Mouse (Mus musculus): ENCODE results near the gene Gm9573. TPM values are rescaled to one million over a fixed set of nuclear protein-coding genes. Genes with fewer than 3 reads are reported as not detected.
A peak's percentile ranks its signal among the peaks of the same experiment; 100 is the strongest.

Gm9573 gene
- polyA plus RNA-seq, 1 experiment from 2014 or later: 0.03 TPM

DNA sequence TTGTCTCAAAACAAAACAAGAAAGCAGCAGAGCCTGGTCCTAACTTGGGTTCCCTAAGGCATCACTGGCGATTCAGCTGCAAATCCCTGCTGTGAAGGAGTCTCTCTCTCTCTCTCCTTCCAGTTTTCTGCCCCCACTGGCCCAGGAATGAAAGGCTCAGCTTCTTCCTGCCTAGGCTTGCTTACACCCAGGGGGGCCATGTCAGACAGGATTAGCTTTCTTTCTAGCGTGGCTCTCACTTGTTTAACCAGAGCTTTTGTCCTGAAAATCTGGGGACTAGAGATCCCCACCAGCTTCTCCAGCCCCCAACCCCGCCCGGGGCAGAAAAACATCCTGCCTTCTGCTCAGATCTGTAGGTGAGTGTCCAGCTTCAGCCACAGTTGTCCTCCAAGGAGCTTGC, 38.0 kb downstream of the Gm9573 start:
- no peak overlapping the region for H3K27ac ChIP-seq (ENCODE audit: low read length)
- 30% methylated on average over 4 of the region's 4 CpGs for WGBS
- no peaks in the 10 kb centered on the region for H3K4me1 ChIP-seq (replicated peaks; ENCODE audit: control insufficient read depth, insufficient read depth, low read length)
- no peak for ATAC-seq (ENCODE audit: low read depth)
- no peak overlapping the region for H3K9ac ChIP-seq (ENCODE audit: low read length)
- no peaks in the 10 kb centered on the region for H3K27me3 ChIP-seq (ENCODE audit: control insufficient read depth, insufficient read depth, low read depth, low read length)
- no peaks in the 10 kb centered on the region for H3K9me3 ChIP-seq (ENCODE audit: control insufficient read depth, low read length)
- H3K4me3 ChIP-seq (ENCODE audit: low read length): no peak overlapping the region
- H3K4me2 ChIP-seq (ENCODE audit: low read depth, low read length): no peak overlapping the region
- no peaks in the 10 kb centered on the region for H3K36me3 ChIP-seq (ENCODE audit: control insufficient read depth, insufficient read depth, low read length)

DNA sequence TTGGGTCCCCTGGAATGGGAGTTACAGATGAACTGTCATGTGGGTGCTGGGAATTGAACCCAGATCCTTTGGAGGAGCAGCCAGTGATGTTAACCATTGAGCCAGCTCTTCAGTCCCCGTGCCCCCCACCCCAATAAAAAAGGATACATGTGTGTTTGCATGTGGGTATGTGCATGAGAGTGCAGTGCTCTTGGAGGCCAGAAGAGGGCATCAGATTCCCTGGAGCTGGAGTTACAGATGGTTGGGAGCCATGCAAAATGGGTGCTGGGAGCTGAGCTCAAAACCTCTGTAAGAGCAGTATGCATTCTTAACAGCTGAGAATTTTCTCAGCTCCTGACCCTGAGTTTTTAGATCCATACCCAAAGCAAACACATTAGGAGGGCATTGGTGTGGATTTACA, 39.1 kb downstream of the Gm9573 start:
- no peak overlapping the region for H3K9ac ChIP-seq (ENCODE audit: low read length)
- no peaks in the 10 kb centered on the region for H3K9me3 ChIP-seq (ENCODE audit: control insufficient read depth, low read length)
- no peak for ATAC-seq (ENCODE audit: low read depth)
- no peak overlapping the region for H3K4me3 ChIP-seq (ENCODE audit: low read length)
- no peak overlapping the region for H3K27ac ChIP-seq (ENCODE audit: low read length)
- H3K36me3 ChIP-seq (ENCODE audit: control insufficient read depth, insufficient read depth, low read length): no peaks in the 10 kb centered on the region
- no peaks in the 10 kb centered on the region for H3K27me3 ChIP-seq (ENCODE audit: control insufficient read depth, insufficient read depth, low read depth, low read length)
- 73% methylated on average over 1 of the region's 1 CpGs for WGBS
- H3K4me2 ChIP-seq (ENCODE audit: low read depth, low read length): no peak overlapping the region
- H3K4me1 ChIP-seq (replicated peaks; ENCODE audit: control insufficient read depth, insufficient read depth, low read length): no peaks in the 10 kb centered on the region

DNA sequence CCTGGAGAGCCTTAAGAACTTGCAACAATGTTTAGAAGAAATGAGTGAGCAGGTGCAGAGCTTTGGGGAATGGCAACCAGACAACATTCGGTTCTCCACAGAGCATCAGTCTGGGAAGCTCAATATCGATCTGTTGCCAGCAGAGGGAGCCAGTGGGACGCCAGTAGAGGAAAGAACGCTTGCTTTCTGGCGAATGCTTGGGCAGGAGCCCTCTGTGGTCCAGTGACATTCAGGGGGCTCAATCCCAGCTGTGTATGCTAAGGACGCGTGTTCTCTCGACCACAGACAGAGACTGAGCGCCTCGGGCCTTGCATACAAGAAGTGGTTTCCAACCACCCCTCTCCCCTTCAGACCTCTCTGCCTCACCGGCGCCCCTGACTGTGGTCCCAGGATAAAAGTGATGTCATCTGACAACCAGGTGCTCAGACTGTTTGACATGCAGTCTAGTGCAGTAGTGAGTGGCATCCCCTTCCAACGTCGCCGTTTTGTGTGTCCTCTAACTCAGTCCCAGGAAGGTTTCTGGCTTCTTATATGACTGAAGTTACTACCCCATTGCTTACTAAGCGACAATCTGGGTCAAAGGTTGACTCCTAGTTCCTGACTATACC, 42.0 kb downstream of the Gm9573 start:
- WGBS: 12% methylated on average over 16 of the region's 16 CpGs
- H3K4me3 ChIP-seq (ENCODE audit: low read length): no peak overlapping the region
- ATAC-seq (ENCODE audit: low read depth): no peak; the same call in 1 of the 2 replicates
- H3K36me3 ChIP-seq (ENCODE audit: control insufficient read depth, insufficient read depth, low read length): no peaks in the 10 kb centered on the region
- peak overlapping the region; percentile 16; the same call in 1 of the 2 replicates for H3K4me2 ChIP-seq (ENCODE audit: low read depth, low read length)
- no peaks in the 10 kb centered on the region for H3K4me1 ChIP-seq (replicated peaks; ENCODE audit: control insufficient read depth, insufficient read depth, low read length)
- no peak overlapping the region for H3K27ac ChIP-seq (ENCODE audit: low read length)
- no peaks in the 10 kb centered on the region for H3K9me3 ChIP-seq (ENCODE audit: control insufficient read depth, low read length)
- H3K27me3 ChIP-seq (ENCODE audit: control insufficient read depth, insufficient read depth, low read depth, low read length): no peaks in the 10 kb centered on the region
- 0 out of 2 replicates have a peak overlapping the region, but pooled peaks have one; percentile 32 for H3K9ac ChIP-seq (ENCODE audit: low read length)

DNA sequence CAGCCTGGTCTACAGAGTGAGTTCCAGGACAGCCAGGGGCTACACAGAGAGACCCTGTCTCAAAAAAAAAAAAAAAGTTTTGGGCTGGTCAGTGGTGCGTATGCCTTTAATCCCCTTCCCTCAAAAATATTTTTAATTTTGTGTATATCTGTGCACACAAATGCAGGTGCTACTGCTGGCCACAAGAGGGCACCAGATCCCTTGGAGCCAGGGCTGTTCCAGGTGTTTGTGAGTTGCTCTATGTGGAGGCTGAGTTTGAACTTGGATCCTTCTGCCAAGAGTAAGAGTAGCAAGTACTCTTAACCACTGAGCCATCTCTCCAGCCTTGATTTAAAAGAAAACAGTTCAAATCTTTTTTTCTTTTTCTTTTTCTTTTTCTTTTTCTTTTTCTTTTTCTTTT, 43.5 kb downstream of the Gm9573 start:
- no peak overlapping the region for H3K4me3 ChIP-seq (ENCODE audit: low read length)
- ATAC-seq (ENCODE audit: low read depth): no peak
- no peak overlapping the region for H3K27ac ChIP-seq (ENCODE audit: low read length)
- H3K36me3 ChIP-seq (ENCODE audit: control insufficient read depth, insufficient read depth, low read length): no peaks in the 10 kb centered on the region
- H3K9me3 ChIP-seq (ENCODE audit: control insufficient read depth, low read length): no peaks in the 10 kb centered on the region
- no peaks in the 10 kb centered on the region for H3K27me3 ChIP-seq (ENCODE audit: control insufficient read depth, insufficient read depth, low read depth, low read length)
- H3K4me1 ChIP-seq (replicated peaks; ENCODE audit: control insufficient read depth, insufficient read depth, low read length): no peaks in the 10 kb centered on the region
- no peak overlapping the region for H3K9ac ChIP-seq (ENCODE audit: low read length)
- WGBS: 97% methylated on average over 1 of the region's 1 CpGs
- no peak overlapping the region for H3K4me2 ChIP-seq (ENCODE audit: low read depth, low read length)

DNA sequence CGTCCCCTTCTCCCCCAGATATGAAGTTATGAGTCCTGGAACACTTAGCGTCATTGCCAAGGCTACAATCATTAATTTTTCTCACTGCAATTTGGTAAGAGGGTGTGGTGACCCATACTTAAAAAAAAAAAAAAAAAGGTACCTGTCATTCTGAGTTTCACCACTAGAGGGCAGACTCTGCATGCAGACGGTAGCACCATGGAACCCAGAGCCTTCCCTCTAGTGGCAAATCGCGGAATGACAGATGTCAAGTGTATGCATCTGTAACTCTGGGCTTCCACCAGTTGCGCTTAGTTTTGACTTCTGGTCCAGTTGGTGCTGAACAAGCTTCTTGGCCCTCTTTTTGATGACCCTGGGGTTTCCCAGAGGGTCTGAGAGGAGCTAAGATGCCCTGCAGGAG, 48.2 kb downstream of the Gm9573 start:
- H3K4me1 ChIP-seq (replicated peaks; ENCODE audit: control insufficient read depth, insufficient read depth, low read length): peaks cover 2% of the 10 kb centered on the region; the same call in 1 of the 2 replicates
- WGBS: 20% methylated on average over 6 of the region's 6 CpGs
- peaks cover 2% of the 10 kb centered on the region; the same call in 1 of the 2 replicates for H3K27me3 ChIP-seq (ENCODE audit: control insufficient read depth, insufficient read depth, low read depth, low read length)
- H3K36me3 ChIP-seq (ENCODE audit: control insufficient read depth, insufficient read depth, low read length): no peaks in the 10 kb centered on the region
- H3K9me3 ChIP-seq (ENCODE audit: control insufficient read depth, low read length): no peaks in the 10 kb centered on the region
- H3K4me3 ChIP-seq (ENCODE audit: low read length): no peak overlapping the region
- ATAC-seq (ENCODE audit: low read depth): peak; percentile 74
- no peak overlapping the region for H3K4me2 ChIP-seq (ENCODE audit: low read depth, low read length)
- no peak overlapping the region for H3K9ac ChIP-seq (ENCODE audit: low read length)
- H3K27ac ChIP-seq (ENCODE audit: low read length): no peak overlapping the region

DNA sequence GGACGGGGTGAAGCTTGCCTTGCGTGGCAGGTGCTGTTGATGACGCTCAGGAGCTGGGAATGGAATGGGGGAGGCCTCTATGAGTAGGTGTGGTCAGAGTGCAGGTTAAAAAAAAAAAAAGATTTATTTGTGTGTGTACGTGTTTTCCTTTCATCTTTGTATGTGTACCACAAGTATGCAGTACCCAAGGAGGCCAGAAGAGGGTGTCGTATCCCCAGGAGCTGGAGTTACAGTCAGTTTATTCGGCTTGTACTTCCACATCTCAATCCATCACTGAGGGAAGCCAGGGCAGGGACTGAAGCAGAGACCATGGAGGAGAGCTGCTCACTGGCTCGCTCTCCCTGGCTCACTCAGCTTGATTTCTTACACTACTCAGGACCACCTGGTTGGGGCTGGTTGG, 55.0 kb downstream of the Gm9573 start:
- peaks cover 15% of the 10 kb centered on the region for H3K27me3 ChIP-seq (ENCODE audit: control insufficient read depth, insufficient read depth, low read depth, low read length)
- no peak overlapping the region for H3K4me3 ChIP-seq (ENCODE audit: low read length)
- WGBS: 91% methylated on average over 7 of the region's 7 CpGs
- no peaks in the 10 kb centered on the region for H3K9me3 ChIP-seq (ENCODE audit: control insufficient read depth, low read length)
- peaks cover 10% of the 10 kb centered on the region; the same call in 1 of the 2 replicates for H3K4me1 ChIP-seq (replicated peaks; ENCODE audit: control insufficient read depth, insufficient read depth, low read length)
- no peak overlapping the region for H3K9ac ChIP-seq (ENCODE audit: low read length)
- no peak for ATAC-seq (ENCODE audit: low read depth)
- H3K27ac ChIP-seq (ENCODE audit: low read length): no peak overlapping the region
- no peak overlapping the region for H3K4me2 ChIP-seq (ENCODE audit: low read depth, low read length)
- no peaks in the 10 kb centered on the region for H3K36me3 ChIP-seq (ENCODE audit: control insufficient read depth, insufficient read depth, low read length)

DNA sequence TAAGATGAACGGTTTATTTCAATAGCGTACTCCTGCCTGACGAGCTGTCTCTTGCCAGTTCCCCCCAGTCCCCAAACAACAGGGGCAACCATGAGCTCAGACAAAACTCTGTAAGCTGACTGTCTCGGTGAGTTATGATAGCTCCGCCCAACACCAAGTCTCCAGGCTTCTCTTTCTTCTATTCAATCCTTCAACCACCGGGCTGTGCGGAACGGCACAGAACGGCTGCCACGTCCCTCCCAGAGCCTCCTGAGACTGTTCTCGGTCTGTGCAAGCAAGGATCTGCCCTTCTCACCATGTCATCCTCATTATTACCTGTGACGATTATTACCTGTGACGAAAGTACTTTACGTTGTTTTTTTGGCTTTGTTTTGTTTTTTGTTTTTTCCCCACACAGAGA, 55.6 kb downstream of the Gm9573 start:
- Histone ChIP-seq H3K4me1 (replicated peaks; ENCODE audit: control insufficient read depth, insufficient read depth, low read length) (peaks cover 10% of the 10 kb centered on the region; the same call in 1 of the 2 replicates), H3K27ac (ENCODE audit: low read length) (no peak overlapping the region), H3K4me3 (ENCODE audit: low read length) (no peak overlapping the region), H3K36me3 (ENCODE audit: control insufficient read depth, insufficient read depth, low read length) (no peaks in the 10 kb centered on the region), H3K27me3 (ENCODE audit: control insufficient read depth, insufficient read depth, low read depth, low read length) (peaks cover 15% of the 10 kb centered on the region), H3K9ac (ENCODE audit: low read length) (no peak overlapping the region), H3K4me2 (ENCODE audit: low read depth, low read length) (no peak overlapping the region), H3K9me3 (ENCODE audit: control insufficient read depth, low read length) (no peaks in the 10 kb centered on the region)
- no peak for ATAC-seq (ENCODE audit: low read depth)
- 76% methylated on average over 14 of the region's 14 CpGs for WGBS

DNA sequence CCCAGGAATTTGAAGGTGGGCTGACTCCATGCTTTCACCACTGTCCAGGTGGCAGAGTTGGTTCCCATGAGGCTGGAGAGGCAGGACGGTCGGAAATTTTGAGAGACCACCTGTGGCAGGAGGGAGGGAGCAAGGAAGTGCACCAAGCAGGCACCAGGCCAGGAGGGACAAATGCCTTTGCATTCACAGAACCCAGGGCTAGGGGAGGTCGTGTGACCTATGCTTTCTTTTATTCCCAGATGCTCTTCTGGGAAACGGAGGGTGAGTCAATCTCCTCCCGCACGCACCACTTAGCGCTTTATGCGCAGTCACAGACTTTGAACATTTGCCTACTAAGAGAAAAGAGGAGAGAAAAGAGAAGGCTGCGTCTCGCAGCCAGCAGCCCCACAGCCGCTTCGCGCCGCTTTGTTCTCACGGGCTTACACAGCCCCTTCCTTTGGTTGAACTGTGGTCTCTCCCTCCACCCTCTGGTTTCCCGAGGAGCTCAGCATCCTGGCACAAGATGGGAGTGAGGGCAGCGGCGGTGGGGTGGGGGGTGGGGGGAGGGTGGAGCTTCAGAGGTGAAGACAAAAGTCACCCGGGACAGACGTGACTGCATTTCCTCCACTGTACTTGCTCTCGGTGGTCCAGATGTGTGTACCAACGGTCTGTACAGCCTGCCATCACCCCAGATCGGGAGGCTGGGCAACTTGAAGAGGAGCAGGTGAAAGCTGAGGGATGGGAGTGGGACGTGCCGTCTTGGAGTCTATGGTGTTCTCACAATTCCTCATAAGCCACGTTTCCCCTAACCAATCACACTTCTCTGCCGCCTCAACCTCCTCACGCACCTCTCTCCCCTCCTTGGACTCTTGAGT, 57.1 kb downstream of the Gm9573 start:
- no peak for ATAC-seq (ENCODE audit: low read depth)
- no peaks in the 10 kb centered on the region for H3K9me3 ChIP-seq (ENCODE audit: control insufficient read depth, low read length)
- H3K4me1 ChIP-seq (replicated peaks; ENCODE audit: control insufficient read depth, insufficient read depth, low read length): peaks cover 8% of the 10 kb centered on the region; the same call in 1 of the 2 replicates
- H3K36me3 ChIP-seq (ENCODE audit: control insufficient read depth, insufficient read depth, low read length): no peaks in the 10 kb centered on the region
- H3K9ac ChIP-seq (ENCODE audit: low read length): peak overlapping the region; percentile 21
- WGBS: 2% methylated on average over 28 of the region's 28 CpGs
- H3K4me2 ChIP-seq (ENCODE audit: low read depth, low read length): peak overlapping the region; percentile 54
- H3K4me3 ChIP-seq (ENCODE audit: low read length): peak overlapping the region; percentile 26
- peaks cover 15% of the 10 kb centered on the region for H3K27me3 ChIP-seq (ENCODE audit: control insufficient read depth, insufficient read depth, low read depth, low read length)
- no peak overlapping the region for H3K27ac ChIP-seq (ENCODE audit: low read length)
